Mouse (Mus musculus): ENCODE measurements around the gene Gm5089.

- TF ChIP-seq CTCF (IDR thresholded peaks at IDR 0.05) (no peak), EP300 (IDR thresholded peaks at IDR 0.05) (no peak)
Observed at GRCm38 (mm10) chr14:122427654-122428053, 23.3 kb downstream of the Gm5089 start.

Data from lung, postnatal 0 days (tissue).